ENCODE assay signal across 7 mouse cellular contexts in genomic region chr1:17956881-17957280, GRCm38 (mm10).
A peak's percentile ranks its signal among the peaks of the same experiment; 100 is the strongest.
DNase-seq lines count a peak whose midpoint lies in the region.
"Not testable (repeated sequence)": the region's sequence is repeated elsewhere in the genome, so short reads cannot be mapped to it uniquely, and the experiment has no call there.

No protein-coding gene starts in this region.

- intact Hi-C loops in left cerebral cortex, postnatal 4 days (cut with DNase I): not testable (repeated sequence)

- DNase-seq in cerebellum, adult 11-12 months: peak; percentile 2
- DNase-seq in kidney, adult 9 months: peak; percentile 1
- peak; percentile 6 for DNase-seq in left cerebral cortex, postnatal 4 days
- DNase-seq in spleen, postnatal 10 days (ENCODE audit: low spot score in 2 of 2): peak; percentile 5 to 35
- peak; percentile 25 to 69 for DNase-seq in spleen, postnatal 4 days (ENCODE audit: low spot score in 2 of 2)
- DNase-seq in thymus, postnatal 14 days: peak; percentile 3
- DNase-seq in urinary bladder, postnatal 14 days (ENCODE audit: low spot score): peak; percentile 4

Comparison
In these comparisons a context has a peak if more than half of its experiments do, and no peak if none do; other contexts are left out.
1. Peak in every context shown above with its lines: DNase-seq.